Mouse (Mus musculus) ES-Bruce4 (cell line): ENCODE measurements around the gene Grn. TPM values are rescaled to one million over a fixed set of nuclear protein-coding genes. Genes with fewer than 3 reads are reported as not detected.

Experiments used
- H3K27ac ChIP-seq: 2 replicates; pipeline ENCODE4 v1.5.1; 2012; ENCODE audit warnings: low read length, inconsistent platforms; ENCODE audit not compliant: insufficient read depth
- H3K27me3 ChIP-seq: 2 replicates; pipeline ENCODE4 v1.6.1; 2012; ENCODE audit warnings: mild to moderate bottlenecking, low read length, inconsistent platforms; ENCODE audit not compliant: control insufficient read depth, poor library complexity, insufficient read depth, severe bottlenecking
- H3K36me3 ChIP-seq: 2 replicates; pipeline ENCODE4 v1.6.1; 2012; ENCODE audit warnings: inconsistent platforms, mild to moderate bottlenecking, low read length, moderate library complexity; ENCODE audit not compliant: control insufficient read depth, poor library complexity, insufficient read depth, severe bottlenecking
- H3K4me1 ChIP-seq: one replicate; pipeline ENCODE4 v1.8.1; 2011; ENCODE audit warnings: low read length; ENCODE audit not compliant: control insufficient read depth, insufficient read depth
- H3K4me3 ChIP-seq: 2 replicates; pipeline ENCODE4 v1.5.1; 2011; ENCODE audit warnings: low read depth, mild to moderate bottlenecking, low read length
- H3K9ac ChIP-seq: 2 replicates; pipeline ENCODE4 v1.6.1; 2012; ENCODE audit warnings: low read depth, mild to moderate bottlenecking, inconsistent platforms; ENCODE audit not compliant: poor library complexity, severe bottlenecking
- H3K9me3 ChIP-seq: replicated peaks from 2 replicates; pipeline ENCODE4 v1.6.1; 2012; ENCODE audit warnings: mild to moderate bottlenecking, low read length, inconsistent platforms; ENCODE audit not compliant: control insufficient read depth, poor library complexity, insufficient read depth, severe bottlenecking
- CTCF ChIP-seq: IDR thresholded peaks from one replicate; pipeline ENCODE4 v1.8.1; 2011; ENCODE audit warnings: low read depth, low read length
- EP300 ChIP-seq: IDR thresholded peaks from 2 replicates; pipeline ENCODE4 v1.6.1; 2011; ENCODE audit warnings: low read depth, low read length; ENCODE audit not compliant: insufficient read depth
- POLR2A ChIP-seq: IDR thresholded peaks from one replicate; pipeline ENCODE4 v1.8.1; 2011; ENCODE audit warnings: low read length; ENCODE audit not compliant: insufficient read depth
- polyA plus RNA-seq: library from polyadenylated mRNA; stranded (reverse); fragments of >200 nt; gene quantifications from 2 replicates; pipeline ENCODE4 v1.2.4, GENCODE M21; 2011; ENCODE audit warnings: low read depth; ENCODE audit not compliant: missing spikeins, insufficient read depth, insufficient read length

Gene Grn
- polyA plus RNA-seq, 1 experiment: 68.4 TPM

DNA sequence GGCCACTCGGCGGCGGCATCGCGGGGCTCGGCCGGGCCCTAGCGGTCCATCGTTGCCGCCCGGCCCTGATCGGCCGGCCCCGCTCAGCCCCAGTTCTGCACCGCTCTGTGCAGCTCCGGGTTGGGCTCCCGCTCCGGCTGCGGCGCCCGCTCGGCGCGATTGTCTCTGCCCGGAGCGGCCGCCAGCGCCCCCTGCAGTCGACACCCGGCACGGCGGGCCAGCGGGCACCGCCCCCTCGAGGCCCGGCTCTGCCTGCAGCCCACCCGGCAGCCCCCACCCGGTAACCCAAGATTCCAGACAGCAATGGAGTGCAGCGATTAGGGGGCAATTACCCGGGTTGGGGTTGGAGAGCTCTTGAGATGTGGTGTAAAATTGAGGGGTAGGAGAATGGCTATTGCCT lies 17.4 kb downstream of the Grn start, which contains the start of gene Fam171a2:
Gene Fam171a2 (minus strand): TSS at position 186 of the 400 bp plus-strand sequence.
- Histone ChIP-seq H3K9ac (peak within 1 kb of the TSS; percentile 90), H3K27me3 (peaks cover 3% of the 10 kb centered on the region; the same call in 1 of the 2 replicates), H3K9me3 (no peaks in the 10 kb centered on the region), H3K4me3 (peak within 1 kb of the TSS; percentile 88), H3K4me1 (peaks cover 2% of the 10 kb centered on the region), H3K27ac (no peak within 1 kb of the TSS), H3K36me3 (no peaks in the 10 kb centered on the region)
- TF ChIP-seq CTCF: peak; percentile 60
- TF ChIP-seq EP300: no peak

DNA sequence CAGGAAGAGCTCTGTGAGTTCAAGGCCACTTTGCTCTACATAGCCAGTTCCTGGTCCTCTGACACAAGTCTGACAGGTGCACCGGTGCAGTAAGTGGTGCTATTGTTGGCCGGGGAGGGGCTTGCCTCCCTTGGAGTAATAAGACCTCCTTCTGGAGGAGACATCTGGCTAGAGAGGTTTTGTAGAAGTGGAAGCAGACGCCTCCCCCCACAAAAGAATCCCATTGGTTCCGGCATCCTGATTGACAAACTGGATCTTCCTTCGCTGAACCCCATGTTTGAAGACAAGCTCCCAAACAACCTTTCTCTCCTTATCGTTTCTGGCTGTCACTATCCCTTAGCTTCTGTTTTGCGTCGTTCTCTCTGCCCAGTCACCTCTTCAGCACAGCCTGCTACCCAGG lies 18.2 kb downstream of the Grn start:
- H3K27me3 ChIP-seq: peaks cover 3% of the 10 kb centered on the region; the same call in 1 of the 2 replicates
- no peak overlapping the region for H3K4me3 ChIP-seq
- TF ChIP-seq POLR2A (no peak), EP300 (no peak), CTCF (no peak)
- no peak overlapping the region for H3K9ac ChIP-seq
- H3K4me1 ChIP-seq: peaks cover 2% of the 10 kb centered on the region
- no peak overlapping the region for H3K27ac ChIP-seq
- no peaks in the 10 kb centered on the region for H3K9me3 ChIP-seq
- H3K36me3 ChIP-seq: no peaks in the 10 kb centered on the region

DNA sequence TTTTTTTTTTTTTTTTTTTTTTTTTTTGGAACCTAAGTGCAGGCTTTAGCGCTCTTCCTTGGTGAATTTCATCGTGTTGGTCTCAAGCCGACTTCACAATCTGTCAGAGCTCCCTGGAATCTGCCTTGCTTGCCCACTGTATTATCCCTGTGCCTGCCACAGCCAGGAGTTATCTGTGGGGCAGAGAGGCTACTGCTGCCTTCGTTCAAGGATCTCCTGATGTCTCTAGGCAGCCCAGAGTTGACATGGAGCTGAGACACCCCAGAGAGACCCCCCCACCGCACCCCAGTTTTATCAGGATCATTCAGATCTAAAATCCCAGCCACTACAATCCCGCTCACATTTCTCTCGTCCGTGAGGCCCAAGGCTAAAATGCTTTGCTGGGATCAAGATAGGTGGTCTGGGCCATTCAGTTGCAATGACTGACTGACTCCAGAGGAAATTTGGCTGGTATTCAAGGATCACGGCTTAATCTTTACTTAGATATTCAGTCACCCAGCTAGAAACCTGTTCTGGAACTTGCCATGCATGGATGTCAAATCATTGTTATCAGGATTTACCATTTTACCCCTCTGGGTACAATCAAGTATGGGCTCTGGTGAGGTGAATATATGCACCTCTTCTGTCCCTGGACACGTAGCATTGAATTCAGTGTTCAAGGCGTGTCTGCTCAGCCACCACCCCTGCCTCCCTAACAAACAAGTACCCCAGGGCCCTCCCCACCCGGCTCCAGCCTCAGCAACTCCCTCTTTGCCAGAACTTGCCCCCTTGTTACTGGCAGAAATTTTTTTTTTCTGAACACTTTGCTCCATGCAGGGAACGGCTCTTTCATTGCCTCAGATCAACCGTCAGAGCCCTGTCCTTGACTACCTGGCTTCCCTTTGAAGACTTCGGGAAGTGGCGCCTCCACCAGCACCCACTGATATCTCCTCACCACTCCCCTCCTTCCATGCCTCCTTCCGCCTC lies 19.2 kb downstream of the Grn start:
- Histone ChIP-seq H3K9me3 (no peaks in the 10 kb centered on the region), H3K27ac (no peak overlapping the region), H3K4me1 (peaks cover 2% of the 10 kb centered on the region), H3K36me3 (no peaks in the 10 kb centered on the region), H3K27me3 (peaks cover 3% of the 10 kb centered on the region; the same call in 1 of the 2 replicates), H3K9ac (no peak overlapping the region), H3K4me3 (no peak overlapping the region)
- no peak for TF ChIP-seq EP300
- no peak for TF ChIP-seq POLR2A
- no peak for TF ChIP-seq CTCF

DNA sequence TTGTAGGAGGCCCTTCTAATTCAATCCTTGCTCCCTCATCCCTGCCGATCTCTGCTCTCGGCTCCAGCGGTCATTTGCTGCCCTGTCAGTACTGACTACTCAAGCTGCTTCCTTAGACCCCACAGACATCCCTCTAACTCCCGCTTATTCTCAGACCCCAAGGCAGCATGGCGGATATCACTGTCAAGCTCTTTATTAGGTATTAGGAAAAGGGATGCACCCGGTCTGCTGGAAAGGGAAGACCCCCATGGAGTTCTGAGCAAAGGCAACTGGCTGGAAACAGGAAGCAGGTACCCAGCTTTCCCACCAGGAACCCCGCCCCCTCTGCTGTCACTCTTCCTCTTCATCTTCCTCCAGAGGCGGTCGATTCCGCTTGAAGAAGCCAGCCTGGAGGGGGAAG lies 23.0 kb downstream of the Grn start:
- H3K4me3 ChIP-seq: no peak overlapping the region

DNA sequence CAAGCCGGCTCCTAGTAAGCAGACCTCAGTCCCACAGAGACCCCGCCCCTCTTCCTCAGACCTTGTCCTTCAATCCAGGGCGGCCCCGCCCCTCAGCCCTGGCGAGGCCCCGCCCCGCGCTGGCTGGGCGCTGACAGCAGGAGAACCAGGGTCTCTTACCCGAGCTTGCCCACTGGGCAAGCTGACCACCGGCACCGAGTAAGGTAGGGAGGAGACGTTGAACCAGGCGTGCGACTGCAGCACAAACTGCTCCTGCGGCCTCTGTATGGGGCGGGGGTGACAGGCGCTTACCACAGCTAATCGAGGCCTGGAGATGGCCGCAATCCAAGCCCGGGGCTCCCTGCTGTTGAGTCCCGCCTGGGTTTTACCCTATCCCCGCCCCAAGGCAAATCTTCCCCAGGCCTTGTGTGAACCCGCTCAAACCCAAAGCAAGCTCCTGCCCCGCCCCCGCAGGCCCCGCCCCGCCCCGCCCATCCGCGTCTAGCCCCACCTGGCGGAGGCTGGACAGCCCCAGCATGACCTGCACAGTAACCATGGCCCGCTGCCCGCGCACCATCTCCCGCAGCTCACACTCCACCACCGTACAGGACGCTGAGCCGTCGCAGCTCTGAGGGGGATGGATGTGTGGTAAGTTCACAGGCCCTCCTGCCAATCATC lies 25.8 kb downstream of the Grn start:
- peak; percentile 13 for TF ChIP-seq CTCF
- TF ChIP-seq POLR2A: no peak
- TF ChIP-seq EP300: no peak
- H3K27me3 ChIP-seq: no peaks in the 10 kb centered on the region
- peak overlapping the region; percentile 70 for H3K4me3 ChIP-seq
- no peak overlapping the region for H3K9ac ChIP-seq
- no peak overlapping the region for H3K27ac ChIP-seq
- peaks cover 2% of the 10 kb centered on the region for H3K4me1 ChIP-seq
- H3K9me3 ChIP-seq: no peaks in the 10 kb centered on the region
- no peaks in the 10 kb centered on the region for H3K36me3 ChIP-seq

More for the DNA sequence above, 23.0 kb downstream of the Grn start:
- no peak for TF ChIP-seq POLR2A
- no peak for TF ChIP-seq CTCF
- TF ChIP-seq EP300: no peak
- Histone ChIP-seq H3K27ac (no peak overlapping the region), H3K9ac (no peak overlapping the region), H3K27me3 (no peaks in the 10 kb centered on the region), H3K4me1 (peaks cover 4% of the 10 kb centered on the region), H3K9me3 (no peaks in the 10 kb centered on the region), H3K36me3 (no peaks in the 10 kb centered on the region)

DNA sequence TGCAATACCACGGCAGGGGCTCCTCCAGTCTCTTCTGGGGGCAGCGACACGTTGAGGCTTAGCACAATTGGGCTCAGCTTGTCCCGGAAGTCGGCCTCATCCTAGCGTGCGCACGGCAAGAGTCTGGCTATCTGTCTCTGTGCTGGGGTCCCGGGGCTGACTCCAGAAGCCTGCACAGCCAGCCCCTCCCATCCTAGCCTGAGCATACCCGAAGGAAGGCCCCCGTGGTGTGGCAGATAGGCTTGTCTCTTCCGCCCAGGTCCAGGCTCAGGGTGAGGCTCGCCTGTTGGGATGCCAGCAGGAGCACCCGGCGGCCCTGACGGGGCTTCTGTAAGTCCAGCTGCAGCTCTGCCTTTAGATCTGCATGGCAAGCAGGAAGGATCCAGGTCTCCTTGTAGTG lies 30.4 kb downstream of the Grn start:
- Histone ChIP-seq H3K27me3 (no peaks in the 10 kb centered on the region), H3K36me3 (no peaks in the 10 kb centered on the region), H3K4me1 (no peaks in the 10 kb centered on the region), H3K9me3 (no peaks in the 10 kb centered on the region), H3K4me3 (no peak overlapping the region), H3K27ac (no peak overlapping the region), H3K9ac (no peak overlapping the region)
- TF ChIP-seq POLR2A (no peak), CTCF (no peak), EP300 (no peak)
